Mouse (Mus musculus): ENCODE measurements around the gene Ercc1. TPM values are rescaled to one million over a fixed set of nuclear protein-coding genes. Genes with fewer than 3 reads are reported as not detected.

Ercc1 gene
- polyA plus RNA-seq, 1 experiment, result 30.7 TPM

GRCm38 (mm10) chr7:19344938-19345471 is 427 bp downstream of the Ercc1 start:
- no peak for TF ChIP-seq POLR2A (IDR thresholded peaks at IDR 0.05; ENCODE audit: borderline replicate concordance, low read depth, low read length)
- TF ChIP-seq CTCF (IDR thresholded peaks at IDR 0.05; ENCODE audit: low read depth, low read length), result no peak
- peak overlapping the region; percentile 97 for H3K4me3 ChIP-seq (ENCODE audit: insufficient read depth, low read length)
- peak overlapping the region; percentile 43; the same call in 1 of the 2 replicates for H3K27ac ChIP-seq (ENCODE audit: insufficient read depth, low read depth, low read length)
- peaks cover 19% of the 10 kb centered on the region for H3K4me1 ChIP-seq (ENCODE audit: control insufficient read depth, insufficient read depth, low read length)

- H3K4me3 ChIP-seq (ENCODE audit: insufficient read depth, low read length), result no peak overlapping the region
- H3K27ac ChIP-seq (ENCODE audit: insufficient read depth, low read depth, low read length), result no peak overlapping the region
- peaks cover 9% of the 10 kb centered on the region for H3K4me1 ChIP-seq (ENCODE audit: control insufficient read depth, insufficient read depth, low read length)
- TF ChIP-seq POLR2A (IDR thresholded peaks at IDR 0.05; ENCODE audit: borderline replicate concordance, low read depth, low read length), result no peak
- TF ChIP-seq CTCF (IDR thresholded peaks at IDR 0.05; ENCODE audit: low read depth, low read length), result no peak
These were observed 4.8 kb downstream of the Ercc1 start for GRCm38 (mm10) chr7:19349188-19349915.

- H3K4me3 ChIP-seq (ENCODE audit: insufficient read depth, low read length), result no peak overlapping the region
- H3K4me1 ChIP-seq (ENCODE audit: control insufficient read depth, insufficient read depth, low read length), result peaks cover 6% of the 10 kb centered on the region; the same call in 1 of the 2 replicates
- TF ChIP-seq CTCF (IDR thresholded peaks at IDR 0.05; ENCODE audit: low read depth, low read length) (no peak), POLR2A (IDR thresholded peaks at IDR 0.05; ENCODE audit: borderline replicate concordance, low read depth, low read length) (no peak)
- no peak overlapping the region for H3K27ac ChIP-seq (ENCODE audit: insufficient read depth, low read depth, low read length)
These were observed 5.6 kb downstream of the Ercc1 start for GRCm38 (mm10) chr7:19350221-19350620.

- TF ChIP-seq POLR2A (IDR thresholded peaks at IDR 0.05; ENCODE audit: borderline replicate concordance, low read depth, low read length), result no peak
- no peak for TF ChIP-seq CTCF (IDR thresholded peaks at IDR 0.05; ENCODE audit: low read depth, low read length)
These were observed 10.4 kb downstream of the Ercc1 start for GRCm38 (mm10) chr7:19354991-19355390.

GRCm38 (mm10) chr7:19356311-19356710 is 11.7 kb downstream of the Ercc1 start:
- Histone ChIP-seq H3K4me1 (ENCODE audit: control insufficient read depth, insufficient read depth, low read length) (peaks cover 19% of the 10 kb centered on the region), H3K4me3 (ENCODE audit: insufficient read depth, low read length) (no peak overlapping the region), H3K27ac (ENCODE audit: insufficient read depth, low read depth, low read length) (no peak overlapping the region)
- TF ChIP-seq POLR2A (IDR thresholded peaks at IDR 0.05; ENCODE audit: borderline replicate concordance, low read depth, low read length) (no peak), CTCF (IDR thresholded peaks at IDR 0.05; ENCODE audit: low read depth, low read length) (no peak)

More at GRCm38 (mm10) chr7:19354991-19355390, 10.4 kb downstream of the Ercc1 start:
- H3K4me1 ChIP-seq (ENCODE audit: control insufficient read depth, insufficient read depth, low read length), result peaks cover 19% of the 10 kb centered on the region
- no peak overlapping the region for H3K27ac ChIP-seq (ENCODE audit: insufficient read depth, low read depth, low read length)
- H3K4me3 ChIP-seq (ENCODE audit: insufficient read depth, low read length), result no peak overlapping the region

- Histone ChIP-seq H3K4me1 (ENCODE audit: control insufficient read depth, insufficient read depth, low read length) (peaks cover 19% of the 10 kb centered on the region), H3K4me3 (ENCODE audit: insufficient read depth, low read length) (peak overlapping the region; percentile 75), H3K27ac (ENCODE audit: insufficient read depth, low read depth, low read length) (no peak overlapping the region)
- TF ChIP-seq POLR2A (IDR thresholded peaks at IDR 0.05; ENCODE audit: borderline replicate concordance, low read depth, low read length) (no peak), CTCF (IDR thresholded peaks at IDR 0.05; ENCODE audit: low read depth, low read length) (no peak)
These were observed 13.1 kb downstream of the Ercc1 start for GRCm38 (mm10) chr7:19357381-19358375.

GRCm38 (mm10) chr7:19358634-19359033 is 14.1 kb downstream of the Ercc1 start:
- TF ChIP-seq CTCF (IDR thresholded peaks at IDR 0.05; ENCODE audit: low read depth, low read length), result no peak
- TF ChIP-seq POLR2A (IDR thresholded peaks at IDR 0.05; ENCODE audit: borderline replicate concordance, low read depth, low read length), result no peak
- peak overlapping the region; percentile 75 for H3K4me3 ChIP-seq (ENCODE audit: insufficient read depth, low read length)
- H3K27ac ChIP-seq (ENCODE audit: insufficient read depth, low read depth, low read length), result peak overlapping the region; percentile 14; the same call in 1 of the 2 replicates
- H3K4me1 ChIP-seq (ENCODE audit: control insufficient read depth, insufficient read depth, low read length), result peaks cover 19% of the 10 kb centered on the region

GRCm38 (mm10) chr7:19359299-19359891 is 14.8 kb downstream of the Ercc1 start, which contains the start of the genes Cd3eap and Ppp1r13l:
TSS of gene Cd3eap (minus strand) at chr7:19359483.
TSS of gene Ppp1r13l (plus strand) at chr7:19359749.
- Histone ChIP-seq H3K4me1 (ENCODE audit: control insufficient read depth, insufficient read depth, low read length) (peaks cover 19% of the 10 kb centered on the region), H3K4me3 (ENCODE audit: insufficient read depth, low read length) (peak within 1 kb of the TSS; percentile 75), H3K27ac (ENCODE audit: insufficient read depth, low read depth, low read length) (peak within 1 kb of the TSS; percentile 72)
- TF ChIP-seq CTCF (IDR thresholded peaks at IDR 0.05; ENCODE audit: low read depth, low read length) (no peak), POLR2A (IDR thresholded peaks at IDR 0.05; ENCODE audit: borderline replicate concordance, low read depth, low read length) (no peak)
